In the genomic region with DNA sequence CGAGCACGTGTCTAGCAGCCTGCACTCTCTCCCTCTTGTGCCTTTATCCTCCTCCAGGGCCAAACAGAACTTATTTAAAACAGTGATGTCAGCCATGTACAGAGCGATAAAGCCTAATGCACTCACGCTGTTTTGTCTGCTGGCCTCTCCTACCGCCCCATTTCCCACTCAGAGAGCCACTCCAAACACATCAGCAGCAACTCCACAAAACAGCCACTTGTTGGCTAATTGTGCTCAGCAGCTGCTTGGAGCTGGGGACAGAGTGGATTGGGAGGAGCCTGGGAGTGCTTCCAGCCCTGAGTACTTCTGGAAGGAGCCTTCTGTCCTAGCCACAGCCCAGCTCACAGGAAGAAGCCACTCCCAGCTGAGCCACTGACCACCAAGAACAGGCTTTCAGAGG, we compare ENCODE assay signal across 8 mouse cellular contexts. TPM values are rescaled to one million over a fixed set of nuclear protein-coding genes. Genes with fewer than 3 reads are reported as not detected.
A peak's percentile ranks its signal among the peaks of the same experiment; 100 is the strongest.
DNase-seq lines count a peak whose midpoint lies in the region; ATAC-seq and TF ChIP-seq lines count a peak whose summit lies in the region.

No protein-coding gene starts in this region.

- no peaks in the 10 kb centered on the region for H3K36me3 ChIP-seq in kidney, postnatal 0 days (ENCODE audit: insufficient read depth, low read length)
- no peaks in the 10 kb centered on the region for H3K36me3 ChIP-seq in forebrain, postnatal 0 days (ENCODE audit: insufficient read depth)
- no peaks in the 10 kb centered on the region for H3K36me3 ChIP-seq in small intestine, adult 2 months (ENCODE audit: control insufficient read depth, insufficient read depth, low read length)
- no peaks in the 10 kb centered on the region for H3K36me3 ChIP-seq in hindbrain, embryonic 13.5 days
- H3K36me3 ChIP-seq in midbrain, embryonic 16.5 days (ENCODE audit: control insufficient read depth, insufficient read depth, low read length): no peaks in the 10 kb centered on the region

- DNase-seq in kidney, postnatal 0 days (ENCODE audit: low spot score): peak; percentile 38
- DNase-seq in kidney, adult 9 months: no peak
- peak; percentile 24 for DNase-seq in forebrain, postnatal 0 days
- peak; percentile 52 to 66 for DNase-seq in heart, postnatal 36 days
- no peak for DNase-seq in right cerebral cortex, adult 18-20 months

- no peaks in the 10 kb centered on the region for H3K9me3 ChIP-seq in kidney, postnatal 0 days (replicated peaks; ENCODE audit: low read length)
- H3K9me3 ChIP-seq in forebrain, postnatal 0 days (ENCODE audit: low read length): no peaks in the 10 kb centered on the region
- H3K9me3 ChIP-seq in hindbrain, embryonic 13.5 days: no peaks in the 10 kb centered on the region
- H3K9me3 ChIP-seq in midbrain, embryonic 16.5 days (replicated peaks; ENCODE audit: control insufficient read depth, low read length, poor library complexity, severe bottlenecking): no peaks in the 10 kb centered on the region

- no peak for TF ChIP-seq CTCF in kidney, postnatal 0 days (IDR thresholded peaks at IDR 0.05; ENCODE audit: low read depth)
- TF ChIP-seq CTCF in forebrain, postnatal 0 days (IDR thresholded peaks at IDR 0.05; ENCODE audit: low read depth): no peak
- no peak for TF ChIP-seq CTCF in small intestine, adult 2 months (IDR thresholded peaks at IDR 0.05; ENCODE audit: extremely low read depth, insufficient read length, insufficient replicate concordance, low read depth, low read length)

- intact Hi-C loops in heart, postnatal 36 days (cut with DNase I): no loop called here

- ATAC-seq in kidney, postnatal 0 days (replicated peaks; ENCODE audit: low FRiP score, low read depth): no peak
- peak; percentile 69 for ATAC-seq in forebrain, postnatal 0 days
- no peak for ATAC-seq in hindbrain, embryonic 13.5 days (ENCODE audit: low FRiP score)
- no peak for ATAC-seq in midbrain, embryonic 16.5 days

- no peak overlapping the region for H3K4me2 ChIP-seq in kidney, postnatal 0 days (ENCODE audit: low read length)
- no peak overlapping the region for H3K4me2 ChIP-seq in forebrain, postnatal 0 days (ENCODE audit: low read depth)
- H3K4me2 ChIP-seq in hindbrain, embryonic 13.5 days: no peak overlapping the region
- no peak overlapping the region for H3K4me2 ChIP-seq in midbrain, embryonic 16.5 days (ENCODE audit: low read length)

- H3K27me3 ChIP-seq in kidney, postnatal 0 days (ENCODE audit: insufficient read depth, low read length): no peaks in the 10 kb centered on the region
- H3K27me3 ChIP-seq in forebrain, postnatal 0 days (ENCODE audit: insufficient read depth, low read length): no peaks in the 10 kb centered on the region
- H3K27me3 ChIP-seq in small intestine, adult 2 months (ENCODE audit: control insufficient read depth, insufficient read depth, low read length): no peaks in the 10 kb centered on the region
- H3K27me3 ChIP-seq in hindbrain, embryonic 13.5 days: peaks cover 44% of the 10 kb centered on the region
- no peaks in the 10 kb centered on the region for H3K27me3 ChIP-seq in midbrain, embryonic 16.5 days (ENCODE audit: control insufficient read depth, insufficient read depth, low read depth, low read length)

- H3K27ac ChIP-seq in kidney, postnatal 0 days: no peak overlapping the region
- no peak overlapping the region for H3K27ac ChIP-seq in forebrain, postnatal 0 days (ENCODE audit: low read depth, low read length)
- 0 out of 2 replicates have a peak overlapping the region, but pooled peaks have one; percentile 7 for H3K27ac ChIP-seq in small intestine, adult 2 months (ENCODE audit: insufficient read depth, low read depth, low read length)
- H3K27ac ChIP-seq in hindbrain, embryonic 13.5 days: no peak overlapping the region
- no peak overlapping the region for H3K27ac ChIP-seq in midbrain, embryonic 16.5 days (ENCODE audit: low read length)

- H3K4me1 ChIP-seq in kidney, postnatal 0 days (replicated peaks; ENCODE audit: insufficient read depth, low read length): no peaks in the 10 kb centered on the region
- no peaks in the 10 kb centered on the region for H3K4me1 ChIP-seq in forebrain, postnatal 0 days (ENCODE audit: insufficient read depth)
- peaks cover 12% of the 10 kb centered on the region; the same call in 1 of the 2 replicates for H3K4me1 ChIP-seq in small intestine, adult 2 months (ENCODE audit: control insufficient read depth, insufficient read depth, insufficient read length, low read length)
- H3K4me1 ChIP-seq in hindbrain, embryonic 13.5 days (replicated peaks): no peaks in the 10 kb centered on the region
- H3K4me1 ChIP-seq in midbrain, embryonic 16.5 days (ENCODE audit: control insufficient read depth, insufficient read depth, low read length): no peaks in the 10 kb centered on the region

- H3K9ac ChIP-seq in kidney, postnatal 0 days (ENCODE audit: low read depth, low read length): no peak overlapping the region
- no peak overlapping the region for H3K9ac ChIP-seq in forebrain, postnatal 0 days
- no peak overlapping the region for H3K9ac ChIP-seq in hindbrain, embryonic 13.5 days
- H3K9ac ChIP-seq in midbrain, embryonic 16.5 days (ENCODE audit: low read depth, low read length): no peak overlapping the region

- H3K4me3 ChIP-seq in kidney, postnatal 0 days (replicated peaks; ENCODE audit: low read depth, low read length): no peak overlapping the region
- no peak overlapping the region for H3K4me3 ChIP-seq in forebrain, postnatal 0 days (ENCODE audit: low read depth, low read length)
- H3K4me3 ChIP-seq in small intestine, adult 2 months (ENCODE audit: low read depth, low read length): no peak overlapping the region
- no peak overlapping the region for H3K4me3 ChIP-seq in hindbrain, embryonic 13.5 days
- H3K4me3 ChIP-seq in midbrain, embryonic 16.5 days (ENCODE audit: low read depth, low read length): no peak overlapping the region

- 52% methylated on average over 5 of the region's 5 CpGs for WGBS in kidney, postnatal 0 days
- WGBS in forebrain, postnatal 0 days: 28% methylated on average over 5 of the region's 5 CpGs
- WGBS in small intestine, adult 2 months: 58% methylated on average over 5 of the region's 5 CpGs
- WGBS in hindbrain, embryonic 13.5 days: 91% methylated on average over 5 of the region's 5 CpGs
- 56% methylated on average over 5 of the region's 5 CpGs for WGBS in midbrain, embryonic 16.5 days

- no peak for TF ChIP-seq POLR2A in small intestine, adult 2 months (IDR thresholded peaks at IDR 0.05; ENCODE audit: low read depth, low read length)

RNA-seq across cellular contexts. Expression of a gene that starts 35.4 kb away (rescaled TPM):
- 83.2 and 87.5 TPM in 2 replicates for polyA plus RNA-seq in kidney, postnatal 0 days (2015; fragmentation: Nextera tagmentation; extraction: Ambion mirVana)
- total RNA-seq in forebrain, postnatal 0 days (2014; rRNA removed): 29.9 and 31.5 TPM in 2 replicates
- 26.6 and 38.7 TPM in 2 replicates for polyA plus RNA-seq in forebrain, postnatal 0 days (2015; fragmentation: Nextera tagmentation; extraction: Ambion mirVana)
- 10 to 100 TPM; 13.1 to 13.7 TPM for total RNA-seq in heart, postnatal 36 days (2021)
- 16.5 and 23.3 TPM in 2 replicates for polyA plus RNA-seq in small intestine, adult 2 months (2012; rRNA removed)
- polyA plus RNA-seq in hindbrain, embryonic 13.5 days (2015; fragmentation: Nextera tagmentation; extraction: Ambion mirVana): 59.2 and 62.7 TPM in 2 replicates
- polyA plus RNA-seq in midbrain, embryonic 16.5 days (2015; fragmentation: Nextera tagmentation; extraction: Ambion mirVana): 43.1 and 53.4 TPM in 2 replicates

Comparison
In these comparisons a context has a peak if more than half of its experiments do, and no peak if none do; other contexts are left out.
1. DNase-seq: peak in kidney, postnatal 0 days (single experiment), forebrain, postnatal 0 days (single experiment) and heart, postnatal 36 days (2 of 2); none in kidney, adult 9 months (single experiment) and right cerebral cortex, adult 18-20 months (single experiment).